Mouse (Mus musculus) thymus, adult 2 months (tissue): Measurements from ENCODE around the gene Spock1. TPM values are rescaled to one million over a fixed set of nuclear protein-coding genes. Genes with fewer than 3 reads are reported as not detected.

ENCODE experiments used
- DNase-seq: peaks from one replicate; pipeline ENCODE4 v3.0.0; 2021
- H3K27ac ChIP-seq: fragments of 200-500 bp; 2 replicates; pipeline ENCODE4 v1.5.1; 2012; ENCODE audit warnings: low read length, control low read depth; ENCODE audit not compliant: control insufficient read depth, insufficient read depth
- H3K27me3 ChIP-seq: fragments of 200-500 bp; 2 replicates; pipeline ENCODE4 v1.6.1; 2012; ENCODE audit warnings: mild to moderate bottlenecking, low read length, moderate library complexity, mixed read lengths; ENCODE audit not compliant: control insufficient read depth, insufficient read depth
- H3K36me3 ChIP-seq: fragments of 200-500 bp; 2 replicates; pipeline ENCODE4 v1.6.1; 2012; ENCODE audit warnings: mild to moderate bottlenecking, low read length, moderate library complexity; ENCODE audit not compliant: control insufficient read depth, insufficient read depth
- H3K4me1 ChIP-seq: fragments of 200-500 bp; replicated peaks from 2 replicates; pipeline ENCODE4 v1.6.1; 2012; ENCODE audit warnings: low read length; ENCODE audit not compliant: control insufficient read depth, insufficient read depth
- H3K4me3 ChIP-seq: fragments of 200-500 bp; 2 replicates; pipeline ENCODE4 v1.5.1; 2012; ENCODE audit warnings: mild to moderate bottlenecking, low read length, control low read depth, moderate library complexity; ENCODE audit not compliant: control insufficient read depth, insufficient read depth
- CTCF ChIP-seq: fragments of 200-500 bp; IDR thresholded peaks from 2 replicates; pipeline ENCODE4 v1.5.1; 2012; ENCODE audit warnings: mild to moderate bottlenecking, control low read depth, low read length, moderate library complexity, borderline replicate concordance; ENCODE audit not compliant: control insufficient read depth, poor library complexity, insufficient read depth; ENCODE audit errors: extremely low read depth
- POLR2A ChIP-seq: fragments of 200-500 bp; IDR thresholded peaks from 2 replicates; pipeline ENCODE4 v1.6.1; 2012; ENCODE audit warnings: mild to moderate bottlenecking, low read length, control low read depth, moderate library complexity; ENCODE audit not compliant: control insufficient read depth, poor library complexity, insufficient read depth; ENCODE audit errors: extremely low read depth
- WGBS: fragments of 180-500 bp; shearing (Covaris S2); methylation state at CpG from one replicate; pipeline ENCODE4 v1.1.7; 2018; 5-methylcytosine and 5-hydroxymethylcytosine counted together
- polyA plus RNA-seq: library from polyadenylated mRNA; depleted of rRNA; stranded (reverse); fragments of >200 nt; gene quantifications from 2 replicates; pipeline ENCODE4 v1.2.3, GENCODE M21; 2012

The Spock1 gene
- polyA plus RNA-seq, 1 experiment = 0.93 TPM

- no peak for TF ChIP-seq CTCF
- TF ChIP-seq POLR2A = no peak
- no peak for DNase-seq
- Histone ChIP-seq H3K27me3 (no peaks in the 10 kb centered on the region), H3K36me3 (no peaks in the 10 kb centered on the region), H3K4me1 (no peaks in the 10 kb centered on the region), H3K4me3 (no peak overlapping the region), H3K27ac (no peak overlapping the region)
- 97% methylated on average over 3 of the region's 3 CpGs for WGBS
These were observed 151.8 kb downstream of the Spock1 start for GRCm38 (mm10) chr13:57756316-57756715.

GRCm38 (mm10) chr13:57750831-57751230 is 157.3 kb downstream of the Spock1 start:
- DNase-seq = no peak

GRCm38 (mm10) chr13:57744667-57745066 is 163.5 kb downstream of the Spock1 start:
- Histone ChIP-seq H3K4me3 (no peak overlapping the region), H3K27ac (no peak overlapping the region), H3K27me3 (no peaks in the 10 kb centered on the region; the same call in 1 of the 2 replicates), H3K4me1 (no peaks in the 10 kb centered on the region), H3K36me3 (no peaks in the 10 kb centered on the region)
- 79% methylated on average over 3 of the region's 3 CpGs for WGBS
- no peak for DNase-seq
- no peak for TF ChIP-seq CTCF
- no peak for TF ChIP-seq POLR2A

More at GRCm38 (mm10) chr13:57750831-57751230, 157.3 kb downstream of the Spock1 start:
- no peaks in the 10 kb centered on the region for H3K36me3 ChIP-seq
- H3K27ac ChIP-seq = no peak overlapping the region
- WGBS = 88% methylated on average over 7 of the region's 7 CpGs
- no peak for TF ChIP-seq POLR2A
- no peak for TF ChIP-seq CTCF
- no peak overlapping the region for H3K4me3 ChIP-seq
- H3K27me3 ChIP-seq = no peaks in the 10 kb centered on the region
- no peaks in the 10 kb centered on the region for H3K4me1 ChIP-seq

- H3K4me1 ChIP-seq = no peaks in the 10 kb centered on the region
- no peaks in the 10 kb centered on the region; the same call in 1 of the 2 replicates for H3K27me3 ChIP-seq
- no peak overlapping the region for H3K4me3 ChIP-seq
- H3K36me3 ChIP-seq = no peaks in the 10 kb centered on the region
- WGBS = 95% methylated on average over 6 of the region's 6 CpGs
- DNase-seq = no peak
- no peak overlapping the region for H3K27ac ChIP-seq
- TF ChIP-seq CTCF (no peak), POLR2A (no peak)
These were observed 166.9 kb downstream of the Spock1 start for GRCm38 (mm10) chr13:57741186-57741585.

- no peak for DNase-seq
- H3K36me3 ChIP-seq = no peaks in the 10 kb centered on the region
- H3K27me3 ChIP-seq = no peaks in the 10 kb centered on the region; the same call in 1 of the 2 replicates
- no peak overlapping the region for H3K27ac ChIP-seq
- 75% methylated on average over 5 of the region's 5 CpGs for WGBS
- no peak for TF ChIP-seq CTCF
- no peak for TF ChIP-seq POLR2A
- no peaks in the 10 kb centered on the region for H3K4me1 ChIP-seq
- H3K4me3 ChIP-seq = no peak overlapping the region
These were observed 167.7 kb downstream of the Spock1 start for GRCm38 (mm10) chr13:57740473-57740872.

- TF ChIP-seq CTCF (no peak), POLR2A (no peak)
- no peak for DNase-seq
- no peaks in the 10 kb centered on the region for H3K27me3 ChIP-seq
- 86% methylated on average over 7 of the region's 7 CpGs for WGBS
- H3K4me3 ChIP-seq = no peak overlapping the region
- H3K27ac ChIP-seq = no peak overlapping the region
- no peaks in the 10 kb centered on the region for H3K4me1 ChIP-seq
- H3K36me3 ChIP-seq = no peaks in the 10 kb centered on the region
These were observed 172.1 kb downstream of the Spock1 start for GRCm38 (mm10) chr13:57736060-57736459.

- Histone ChIP-seq H3K27me3 (no peaks in the 10 kb centered on the region), H3K36me3 (no peaks in the 10 kb centered on the region), H3K4me3 (no peak overlapping the region), H3K27ac (no peak overlapping the region), H3K4me1 (no peaks in the 10 kb centered on the region)
- no peak for DNase-seq
- TF ChIP-seq POLR2A (no peak), CTCF (no peak)
- 95% methylated on average over 4 of the region's 4 CpGs for WGBS
These were observed 173.6 kb downstream of the Spock1 start for GRCm38 (mm10) chr13:57734549-57734948.
